Mouse (Mus musculus): ENCODE results near the gene Dzip1.

Gene Dzip1

DNA sequence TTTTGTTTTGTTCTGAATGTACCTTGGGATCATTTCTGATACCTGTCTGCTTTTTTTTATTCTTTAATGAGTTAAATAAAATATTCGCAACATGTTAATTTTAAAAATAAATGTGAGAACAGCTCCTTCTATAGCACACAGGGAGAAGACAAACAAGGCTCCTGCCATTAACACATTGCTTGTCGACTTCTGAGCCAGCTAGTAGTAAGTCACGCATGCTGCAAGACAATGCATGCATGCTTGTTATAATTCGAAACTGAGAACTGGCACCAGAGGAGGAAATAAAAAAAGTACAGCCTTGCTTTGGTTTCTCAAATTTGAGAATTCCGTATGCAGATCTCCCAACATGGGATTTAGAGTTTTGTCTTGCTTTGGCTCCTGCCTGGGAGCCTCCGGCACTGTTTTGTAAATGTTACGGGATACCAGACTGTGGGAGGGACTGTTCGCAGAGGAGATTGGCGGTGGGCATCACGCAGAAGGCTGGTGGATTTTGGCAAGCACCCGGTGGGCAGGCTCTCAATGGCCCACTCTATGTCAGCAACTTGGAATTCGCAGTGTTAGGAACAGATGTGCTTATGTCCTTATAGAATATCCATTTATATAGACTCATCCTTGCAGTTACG lies 57.0 kb downstream of the Dzip1 start:
- no peak for DNase-seq (ENCODE audit: low spot score)

DNA sequence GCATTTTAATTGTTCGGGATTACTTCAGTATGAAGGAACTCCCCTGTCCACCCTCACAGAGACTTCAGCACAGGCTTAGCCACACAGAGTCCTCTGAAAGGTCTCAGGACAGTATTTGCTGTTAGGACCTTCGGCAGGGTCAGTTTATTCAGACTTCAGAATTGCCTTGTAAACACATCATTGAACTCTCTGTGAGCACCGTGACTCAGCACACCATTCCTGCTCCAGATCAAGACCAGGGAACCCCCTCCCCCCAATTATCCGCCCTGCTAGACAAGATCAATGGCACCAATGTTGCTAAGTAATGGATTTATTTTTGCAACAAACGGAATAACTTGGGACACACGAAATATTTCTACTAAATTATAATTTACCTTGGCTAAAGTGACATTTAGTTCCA lies 57.9 kb downstream of the Dzip1 start:
- DNase-seq (ENCODE audit: low spot score): no peak

DNA sequence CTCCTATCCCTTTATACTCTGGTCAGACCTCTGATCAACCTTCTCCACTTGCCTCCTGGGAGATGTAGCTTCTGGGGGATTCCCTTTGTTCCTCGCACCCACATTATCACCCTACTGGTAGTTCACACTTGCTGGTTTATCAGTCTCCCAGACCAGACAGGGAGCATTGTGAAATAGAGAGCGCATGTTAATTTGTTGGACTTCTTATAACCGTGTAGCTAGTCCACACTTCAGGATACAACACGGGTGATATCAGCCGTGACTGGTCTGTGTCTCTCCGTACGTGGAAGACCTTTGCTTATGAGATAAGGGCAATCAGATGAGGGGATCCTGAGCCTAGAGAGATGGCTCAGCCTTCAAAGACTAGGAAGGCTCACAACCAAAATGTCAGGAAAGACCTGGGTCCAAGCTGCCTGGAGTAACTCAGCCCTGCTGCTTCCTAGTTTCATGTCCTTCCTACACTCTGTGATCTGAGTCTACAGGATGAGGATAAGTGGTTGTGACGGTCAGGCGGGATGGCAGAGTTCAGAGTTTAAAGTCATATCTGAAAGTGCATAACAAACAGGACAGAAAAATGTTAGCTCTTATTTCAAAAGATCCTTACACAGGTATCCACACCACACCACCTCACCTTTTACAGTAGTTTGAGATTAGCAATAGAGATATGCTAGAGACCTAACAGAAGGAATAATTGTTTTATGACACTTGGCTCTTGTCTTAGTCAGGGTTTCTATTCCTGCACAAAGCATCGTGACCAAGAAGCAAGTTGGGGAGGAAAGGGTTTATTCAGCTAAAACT lies 59.0 kb downstream of the Dzip1 start:
- DNase-seq (ENCODE audit: low spot score): no peak

DNA sequence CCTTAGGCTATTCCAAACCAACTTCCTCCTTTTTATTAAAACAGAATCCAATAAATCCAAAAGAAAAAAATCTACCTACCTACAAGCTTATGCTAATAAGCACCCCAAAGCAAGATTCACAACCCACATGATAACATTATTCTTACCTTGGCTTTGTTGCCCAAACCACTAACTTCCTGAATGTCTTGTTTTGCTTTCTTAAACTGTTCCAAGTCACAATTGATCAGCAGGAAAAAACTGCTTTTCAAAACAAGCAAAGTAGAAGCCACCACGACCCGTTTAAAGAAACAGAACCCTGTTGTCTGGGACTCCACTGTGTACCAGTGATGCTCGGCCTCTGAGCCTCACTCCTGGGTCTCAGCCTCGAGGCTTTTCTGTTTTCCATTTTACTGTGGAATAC lies 60.4 kb downstream of the Dzip1 start:
- DNase-seq (ENCODE audit: low spot score): no peak

DNA sequence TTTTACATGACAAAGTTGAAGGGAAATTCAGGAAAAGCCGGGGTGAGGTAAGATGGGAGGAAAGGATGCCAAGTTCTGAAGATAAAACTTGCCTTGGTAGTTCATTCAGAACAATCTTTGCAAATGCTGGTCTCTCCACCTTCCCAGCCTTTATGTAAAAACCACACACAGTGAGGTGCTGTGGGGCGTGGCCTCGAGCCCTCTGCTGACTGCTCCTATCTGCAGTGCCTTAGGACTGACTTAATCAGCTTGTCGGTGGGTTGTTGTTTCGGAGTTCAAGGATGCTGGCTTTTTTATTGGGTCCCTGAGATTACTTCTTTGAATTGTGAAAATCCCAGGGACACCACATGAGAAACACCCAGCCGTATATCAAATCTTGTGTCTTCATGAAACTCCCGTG lies 63.0 kb downstream of the Dzip1 start:
- DNase-seq (ENCODE audit: low spot score): no peak

DNA sequence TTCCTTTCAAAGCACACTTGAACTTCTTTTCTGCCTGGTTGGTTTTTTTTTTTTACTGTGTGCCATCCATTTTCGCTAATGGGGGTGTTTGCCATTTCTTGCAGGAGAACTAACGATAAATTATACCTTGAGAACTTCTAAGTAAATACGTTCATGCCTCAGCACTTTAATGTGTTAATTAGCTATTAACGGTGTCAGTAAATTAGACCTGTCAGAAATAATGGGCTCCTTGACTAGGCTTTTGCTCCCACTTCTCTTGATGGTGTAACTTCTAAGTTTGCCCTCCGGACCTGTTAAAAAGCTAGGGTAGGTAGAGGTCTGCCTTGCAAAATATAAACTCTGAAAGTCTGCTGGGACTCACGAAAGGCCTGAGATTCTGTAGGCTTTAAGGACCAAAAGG lies 66.9 kb downstream of the Dzip1 start:
- no peak for DNase-seq (ENCODE audit: low spot score)

DNA sequence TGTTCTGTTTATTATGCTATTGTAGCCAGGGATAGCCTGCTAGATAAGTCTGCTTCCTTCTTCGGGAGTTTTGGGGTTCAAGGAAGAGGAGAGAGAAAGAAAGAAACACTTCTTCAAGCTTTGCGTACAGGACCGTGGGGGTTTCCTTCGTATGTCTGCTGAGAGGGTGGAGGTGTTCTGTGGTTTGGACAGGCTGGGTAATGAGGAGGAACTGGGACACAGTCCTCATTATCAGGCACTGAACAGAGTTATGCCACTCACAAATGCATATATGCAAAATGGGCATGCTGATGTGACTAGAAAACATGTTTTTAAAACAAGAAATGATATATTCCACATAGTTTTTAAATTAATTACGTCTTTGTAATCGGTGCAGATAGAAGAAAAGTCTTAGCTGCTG lies 68.7 kb downstream of the Dzip1 start:
- no peak for DNase-seq (ENCODE audit: low spot score)

DNA sequence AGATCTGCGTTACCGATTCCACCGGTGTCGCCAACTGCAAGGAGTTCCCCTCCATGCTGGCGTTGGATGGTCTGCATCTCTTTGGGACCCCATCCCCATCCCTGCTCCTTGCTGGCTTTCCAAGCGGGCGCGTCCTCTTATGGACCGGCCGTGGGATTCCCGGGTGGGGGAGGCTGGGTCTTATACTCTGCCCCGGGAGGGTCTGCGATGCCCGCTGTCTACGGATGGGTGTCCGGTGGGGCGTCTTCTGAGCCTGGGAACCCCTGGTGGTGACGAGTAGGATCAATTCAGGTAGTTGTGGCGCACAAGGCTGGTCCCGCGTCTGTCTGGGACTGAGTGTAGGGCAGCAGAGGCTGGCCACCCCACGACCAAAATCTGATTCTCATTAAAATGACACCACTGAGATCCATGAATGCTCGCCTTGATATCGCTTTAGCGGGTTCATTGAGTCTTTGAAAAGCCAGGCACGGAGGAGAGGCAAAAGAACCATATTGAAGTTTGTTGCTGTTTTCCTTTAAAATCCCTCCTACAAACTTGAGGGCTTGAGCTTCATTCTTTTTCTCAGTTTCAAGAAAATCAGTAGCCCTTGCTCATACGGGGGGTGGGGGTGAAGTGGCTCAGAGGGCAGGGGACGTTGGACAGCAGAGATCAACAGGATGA lies 70.0 kb downstream of the Dzip1 start:
- no peak for DNase-seq (ENCODE audit: low spot score)

DNA sequence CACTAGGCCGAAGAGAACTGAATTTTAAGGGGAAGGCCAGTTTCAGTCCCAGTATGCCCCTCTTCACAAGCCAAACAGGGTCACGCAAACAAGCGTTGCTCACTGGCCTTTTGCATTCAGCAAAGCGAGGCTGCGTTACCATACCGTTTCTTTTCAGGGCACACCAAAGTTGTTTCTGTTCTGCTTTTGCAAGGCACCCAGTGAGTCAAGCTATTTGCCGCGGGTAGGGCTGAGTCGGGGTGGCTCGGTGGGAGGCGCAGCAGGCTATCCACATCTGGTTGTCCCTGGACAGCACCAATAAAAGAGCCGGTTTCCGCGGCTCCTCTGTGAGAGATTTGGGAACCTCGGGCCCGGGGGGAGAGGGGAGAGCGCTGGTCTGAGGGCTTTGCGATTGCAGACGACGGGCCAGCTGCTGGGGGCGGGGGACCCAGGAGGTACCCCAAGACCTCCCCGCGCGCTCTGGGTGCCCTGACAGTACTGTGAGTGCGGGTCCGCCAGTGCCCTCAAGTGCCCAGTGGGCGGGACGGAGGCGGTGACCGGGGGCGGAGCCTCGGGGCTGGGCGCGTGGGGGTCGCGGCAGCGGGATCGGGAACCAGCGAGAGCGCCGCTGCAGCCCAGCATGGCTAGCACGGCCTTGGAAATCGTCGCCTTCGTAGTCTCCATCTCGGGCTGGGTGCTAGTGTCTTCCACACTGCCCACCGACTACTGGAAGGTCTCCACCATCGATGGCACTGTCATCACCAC lies 70.7 kb downstream of the Dzip1 start:
- DNase-seq (ENCODE audit: low spot score): no peak

DNA sequence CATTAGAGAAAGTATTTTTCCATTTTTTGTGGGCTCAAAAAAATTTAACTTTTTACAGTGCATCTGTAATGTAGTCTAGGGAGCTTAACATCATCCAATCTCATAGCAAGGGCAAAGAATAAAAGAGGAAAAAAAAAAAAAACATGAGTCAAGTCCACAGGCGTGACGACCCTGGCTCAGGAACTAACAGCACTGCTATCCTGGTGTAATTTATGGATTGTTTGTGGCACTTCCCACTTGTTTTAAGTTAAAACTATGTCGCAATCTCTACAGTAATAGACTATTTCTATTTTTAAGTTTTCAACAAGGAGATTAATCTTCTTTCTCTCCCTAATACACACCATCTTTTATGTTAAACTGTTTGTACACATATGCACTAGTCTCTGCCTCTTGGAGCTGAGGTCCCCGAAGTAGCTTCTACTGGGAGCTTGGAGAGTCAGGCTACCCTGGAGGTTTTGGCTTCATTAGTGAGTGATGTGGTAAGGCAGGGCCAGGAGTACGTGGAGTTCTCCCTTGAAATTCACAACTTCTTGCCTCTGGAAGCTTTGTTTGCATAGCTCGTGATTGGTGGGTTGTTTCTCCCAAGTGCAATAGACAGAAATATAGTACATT lies 73.7 kb downstream of the Dzip1 start:
- no peak for DNase-seq (ENCODE audit: low spot score)

DNA sequence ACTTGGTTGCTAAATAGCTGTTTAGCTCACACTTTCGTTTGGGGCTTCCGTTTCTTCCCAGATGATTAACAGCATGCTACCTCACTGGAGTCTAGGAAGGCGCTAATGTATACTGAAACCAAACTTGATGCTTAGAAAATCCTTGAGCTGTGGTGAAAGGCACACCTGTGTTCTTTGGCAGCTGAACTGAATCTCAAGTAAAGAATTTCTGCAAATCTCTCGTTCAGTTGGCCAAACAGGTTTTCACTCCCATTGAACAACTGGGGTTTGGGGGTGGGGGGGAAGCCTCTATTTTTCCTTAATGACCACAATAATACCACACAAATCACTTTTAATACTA lies 74.6 kb downstream of the Dzip1 start:
- no peak for DNase-seq (ENCODE audit: low spot score)

DNA sequence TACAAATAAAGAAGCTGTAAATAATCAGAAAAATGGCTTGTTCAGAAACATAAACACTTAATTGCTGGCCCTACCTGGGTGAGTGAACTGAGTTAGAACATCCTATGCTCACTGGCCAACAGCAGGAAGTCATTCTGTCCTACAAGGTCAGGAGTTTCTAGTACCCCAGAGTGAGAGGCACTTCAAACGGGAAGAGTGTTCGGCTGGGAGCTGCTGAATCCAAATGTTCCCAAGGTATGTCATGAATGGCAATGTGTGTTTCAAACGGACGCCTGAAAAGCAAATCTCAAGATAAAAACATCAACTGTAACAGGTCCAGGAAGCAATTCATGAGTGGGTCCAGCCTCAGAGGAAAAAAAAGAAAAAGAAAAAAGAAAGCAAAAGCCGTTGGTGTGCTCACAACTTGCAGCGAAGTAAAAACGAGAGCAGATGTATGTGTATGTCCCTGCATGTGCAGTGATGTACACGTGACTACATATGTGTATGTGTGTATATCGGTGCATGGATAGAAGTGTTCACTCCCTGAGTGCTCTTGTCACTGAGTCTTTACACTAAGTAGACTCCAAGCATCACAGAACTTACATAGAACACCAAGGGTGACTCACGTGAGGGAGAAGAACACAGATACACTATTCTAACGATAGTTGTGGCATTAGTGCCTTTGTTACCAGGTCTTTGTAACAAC lies 75.1 kb downstream of the Dzip1 start:
- no peak for DNase-seq (ENCODE audit: low spot score)

DNA sequence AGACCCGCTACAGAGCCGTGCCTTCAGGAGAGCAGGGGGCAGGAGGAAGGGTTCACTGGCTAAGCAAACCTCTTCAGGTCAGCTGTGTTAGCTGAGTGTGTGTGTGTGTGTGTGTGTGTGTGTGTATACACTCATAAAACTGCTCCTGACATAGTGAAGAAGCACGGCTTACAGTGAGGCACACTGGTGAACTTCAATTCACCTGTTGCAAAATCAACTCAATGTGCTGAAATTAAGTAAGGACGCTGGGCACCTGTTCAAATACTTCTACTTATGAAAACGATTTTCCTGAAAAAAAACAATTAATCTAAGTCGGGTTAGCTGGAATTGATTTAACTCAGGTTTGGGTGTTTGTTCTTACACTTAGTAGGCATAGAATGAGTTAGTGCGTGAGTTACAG lies 77.1 kb downstream of the Dzip1 start:
- peak; percentile 28 for DNase-seq (ENCODE audit: low spot score)

DNA sequence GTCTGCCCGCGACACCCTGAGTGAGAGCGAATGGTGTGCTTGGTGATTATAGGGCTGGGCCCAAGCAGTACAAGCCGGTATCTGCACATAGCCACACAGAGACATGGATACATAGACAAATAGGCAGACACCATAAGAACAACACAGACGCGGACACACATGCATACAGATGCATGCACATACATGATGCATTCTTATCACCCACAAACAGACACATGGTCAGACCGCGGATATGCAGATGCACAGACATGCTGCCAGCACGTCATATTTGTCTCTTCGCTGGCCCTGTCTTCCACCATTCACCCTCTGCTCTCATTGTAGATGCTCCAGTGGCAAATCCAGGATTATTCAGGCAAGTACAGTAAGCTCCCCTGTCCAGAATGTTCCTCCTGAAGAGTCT lies 78.4 kb downstream of the Dzip1 start:
- no peak for DNase-seq (ENCODE audit: low spot score)

DNA sequence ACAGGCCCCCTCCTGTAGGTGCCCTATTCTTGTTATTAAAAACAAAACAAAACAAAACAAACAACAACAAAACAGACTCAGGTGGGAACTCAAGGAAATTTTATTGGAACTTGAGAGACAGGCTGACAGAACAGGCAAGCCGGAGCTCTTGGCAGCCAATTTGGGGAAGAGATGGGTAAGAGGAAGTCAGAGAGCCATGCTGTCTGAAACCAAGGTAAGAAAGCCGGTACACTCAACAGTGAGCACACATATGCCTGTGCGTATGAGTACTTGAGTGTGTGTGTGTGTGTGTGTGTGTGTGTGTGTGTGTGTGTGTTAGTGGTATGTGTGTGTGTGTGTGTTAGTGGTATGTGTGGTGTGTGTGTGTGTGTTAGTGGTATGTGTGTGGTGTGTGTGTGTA lies 82.9 kb downstream of the Dzip1 start:
- DNase-seq (ENCODE audit: low spot score): no peak

DNA sequence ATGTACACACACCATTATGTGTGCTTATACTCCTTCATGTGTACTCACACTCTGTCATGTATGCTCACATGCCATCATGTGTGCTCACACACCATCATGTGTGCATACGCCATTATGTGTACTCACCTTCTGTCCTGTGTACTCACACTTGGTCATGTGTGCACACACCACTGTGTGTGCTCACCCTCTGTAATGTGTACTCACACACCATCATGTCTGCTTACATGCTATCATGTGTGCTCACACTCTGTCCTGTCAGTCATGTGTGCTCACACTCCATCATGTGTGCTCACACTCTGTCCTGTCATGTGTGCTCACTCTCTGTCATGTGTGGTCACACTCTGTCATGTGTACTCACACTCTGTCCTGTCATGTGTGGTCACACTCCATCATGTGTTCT lies 85.2 kb downstream of the Dzip1 start:
- no peak for DNase-seq (ENCODE audit: low spot score)

DNA sequence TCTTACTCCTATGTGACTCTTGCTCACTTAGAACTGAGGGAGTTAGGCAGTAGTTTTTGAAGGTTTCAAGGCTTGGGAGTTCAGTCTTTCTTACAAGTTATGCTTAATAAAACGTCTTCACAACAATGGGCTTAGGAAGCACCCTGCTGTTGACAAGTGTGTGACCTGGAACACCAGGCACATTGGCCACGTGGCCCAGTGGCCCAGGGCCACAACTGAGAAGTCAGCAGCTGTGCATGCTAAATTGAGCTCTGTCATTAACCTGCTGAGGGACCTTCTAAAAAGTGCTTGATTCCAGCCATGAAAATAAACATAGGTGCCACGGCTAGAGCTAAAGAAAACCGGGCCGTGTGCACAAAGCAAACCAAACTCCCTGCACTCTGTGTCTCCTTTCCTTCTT lies 85.8 kb downstream of the Dzip1 start:
- no peak for DNase-seq (ENCODE audit: low spot score)

DNA sequence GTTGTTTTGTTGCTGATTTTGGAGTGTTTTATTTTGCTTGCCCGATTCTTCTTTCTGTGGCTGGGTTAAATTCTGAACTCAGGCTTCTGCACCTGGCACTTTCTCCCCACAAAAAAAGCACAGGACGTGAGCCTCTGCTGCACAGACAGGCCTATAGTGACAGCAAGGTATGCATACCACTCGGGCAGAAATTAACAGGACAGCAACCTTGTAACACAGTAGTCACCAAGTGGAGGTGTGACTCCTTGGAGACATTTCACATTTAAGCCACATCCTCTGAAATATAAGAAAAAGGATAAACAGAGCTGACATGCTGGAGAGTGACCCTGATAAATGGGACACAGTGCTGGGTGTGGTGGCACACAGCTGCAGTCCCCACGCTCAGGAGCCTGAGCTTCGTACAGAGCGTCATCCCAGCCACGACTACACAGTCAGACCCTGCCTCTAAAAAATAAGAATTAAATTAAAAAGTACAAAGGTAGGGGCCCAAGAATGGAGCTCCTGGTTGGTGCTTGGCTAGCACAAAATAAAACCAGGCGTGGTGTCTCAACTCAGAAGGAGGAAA lies 86.6 kb downstream of the Dzip1 start:
- no peak for DNase-seq (ENCODE audit: low spot score)

DNA sequence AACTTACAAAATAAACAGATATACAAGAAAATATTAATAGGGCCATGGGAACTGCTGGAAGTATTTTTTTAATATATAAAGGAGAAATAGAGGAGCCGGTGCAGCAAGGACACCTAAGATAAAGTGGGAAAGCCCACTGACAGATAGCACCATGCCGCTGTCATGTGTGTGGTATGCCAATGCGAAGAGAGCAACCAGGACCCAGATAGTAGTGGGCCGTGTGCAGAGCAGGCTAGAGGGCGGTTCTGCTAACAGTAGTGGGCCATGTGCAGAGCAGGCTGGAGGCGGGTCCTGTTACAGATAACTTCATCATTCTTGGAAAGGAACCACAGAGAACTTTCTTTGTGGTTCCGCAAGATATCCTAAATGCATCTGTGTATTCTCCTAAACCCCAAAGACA lies 88.5 kb downstream of the Dzip1 start:
- no peak for DNase-seq (ENCODE audit: low spot score)

DNA sequence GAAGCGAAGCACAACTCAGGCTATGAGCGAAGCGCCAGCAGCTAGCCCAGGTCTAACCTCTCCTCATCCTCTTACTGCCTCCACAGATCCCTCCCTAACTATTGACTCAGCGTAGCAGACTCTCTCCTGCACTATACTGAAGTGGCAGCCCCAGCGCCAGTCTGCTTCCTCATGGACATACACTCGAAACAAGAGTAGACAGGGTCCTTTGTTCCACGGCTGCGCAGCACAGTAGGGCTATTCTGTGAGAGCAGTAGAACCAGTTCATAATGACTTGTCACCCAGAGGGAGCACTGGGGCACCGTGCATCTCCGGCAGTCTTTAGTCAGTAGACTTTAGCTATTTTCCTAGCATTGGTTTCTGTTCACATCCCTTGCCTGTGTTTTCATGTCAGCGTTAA lies 89.1 kb downstream of the Dzip1 start:
- DNase-seq (ENCODE audit: low spot score): no peak

DNA sequence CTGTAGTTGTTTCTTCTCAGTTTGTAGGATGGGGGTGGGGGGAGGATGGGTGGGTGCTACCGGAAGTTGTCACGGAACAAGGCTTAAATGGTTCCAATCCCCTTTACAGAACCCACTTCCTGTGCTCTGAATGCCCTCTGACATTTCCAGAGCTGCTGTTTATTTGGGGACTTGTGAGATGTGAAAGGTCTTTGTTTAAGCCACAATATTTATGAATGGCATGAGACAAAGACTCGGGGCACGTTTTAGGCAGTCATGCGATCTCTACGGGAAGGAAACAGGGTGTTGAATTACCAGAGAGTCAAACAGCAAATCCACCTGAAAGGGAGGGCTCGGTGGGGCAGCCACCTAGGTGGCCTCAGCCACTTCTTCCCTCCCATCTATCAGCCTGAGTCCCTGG lies 90.9 kb downstream of the Dzip1 start:
- DNase-seq (ENCODE audit: low spot score): no peak

DNA sequence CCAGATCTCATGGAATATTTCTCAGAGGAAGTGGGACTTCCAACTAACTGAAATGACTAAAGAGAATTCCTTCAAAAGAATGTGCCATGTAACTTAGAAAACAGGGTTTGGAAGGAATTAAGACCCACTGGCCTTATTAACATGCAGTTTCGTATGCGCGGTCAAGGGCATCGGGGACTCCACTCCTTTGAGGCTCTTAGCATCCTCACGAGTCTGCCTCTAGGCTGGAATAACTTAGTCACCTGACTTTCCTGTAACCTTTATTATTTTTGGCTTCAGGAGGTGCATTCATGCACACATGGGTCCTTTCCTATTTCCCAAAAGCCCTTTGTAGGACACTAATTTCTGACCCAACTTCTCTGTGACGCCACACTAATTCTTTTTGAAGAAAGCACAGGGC lies 92.0 kb downstream of the Dzip1 start:
- no peak for DNase-seq (ENCODE audit: low spot score)

Data from adipocyte (in vitro differentiated cells).